Mouse (Mus musculus) ES-E14 (cell line): ENCODE measurements at regions not wholly inside any gene's neighbourhood (a gene's known extent, or its start where the extent isn't known, plus 50 kb on each side); places are given as distances from the start of the nearest gene placed in this dataset.

Experiments used
- MAFK ChIP-seq: IDR thresholded peaks from 2 replicates; pipeline ENCODE4 v1.6.1; 2014; ENCODE audit warnings: mild to moderate bottlenecking, low read depth, low read length, inconsistent platforms; ENCODE audit not compliant: insufficient read depth
- ZC3H11A ChIP-seq: IDR thresholded peaks from 2 replicates; pipeline ENCODE4 v1.6.1; 2012; ENCODE audit warnings: low read depth, mild to moderate bottlenecking, inconsistent platforms, low read length, borderline replicate concordance
- ZNF384 ChIP-seq: IDR thresholded peaks from 2 replicates; pipeline ENCODE4 v1.6.1; 2012; ENCODE audit warnings: low read depth, low read length, inconsistent platforms

DNA sequence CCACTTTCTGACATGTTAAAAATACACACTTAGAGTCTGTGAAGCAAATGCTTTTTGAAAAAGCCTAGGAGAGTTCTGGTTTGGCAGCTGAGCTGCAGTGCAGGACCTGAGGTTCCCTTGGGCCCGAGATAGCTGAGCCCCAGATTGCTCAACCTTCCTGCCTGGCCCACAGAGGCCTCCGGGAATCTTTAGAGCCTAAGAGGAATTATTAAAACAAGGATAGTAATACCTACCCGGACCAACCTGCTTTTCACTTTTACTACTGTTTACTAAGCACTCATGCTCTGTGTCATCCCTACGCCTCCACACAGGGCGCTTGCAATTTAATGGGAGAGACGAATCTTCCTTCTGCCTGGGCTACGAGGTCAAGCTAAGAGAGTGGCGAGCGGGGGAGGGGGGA is 253.4 kb downstream of the Gm49356 start:
- no peak for TF ChIP-seq ZC3H11A
- no peak for TF ChIP-seq MAFK
- no peak for TF ChIP-seq ZNF384
